ENCODE assay signal across 8 mouse cellular contexts in genomic region chr10:7600647-7601046, GRCm38 (mm10). TPM values are rescaled to one million over a fixed set of nuclear protein-coding genes. Genes with fewer than 3 reads are reported as not detected.
DNase-seq lines count a peak whose midpoint lies in the region.
"Had no signal": no experiment of that assay in that cellular context is flagged by ENCODE, and none has a peak within 500 bp of the region (broad histone marks: within the 10 kb centered on the region; RNA-seq: fewer than 3 reads in every experiment).

No protein-coding gene starts in this region.

- no peaks in the 10 kb centered on the region for H3K4me1 ChIP-seq in forebrain, embryonic 10.5 days
- no peaks in the 10 kb centered on the region for H3K4me1 ChIP-seq in midbrain, embryonic 10.5 days
- H3K4me1 ChIP-seq: liver, embryonic 15.5 days had no signal

- no peak overlapping the region for H3K27ac ChIP-seq in forebrain, embryonic 10.5 days
- H3K27ac ChIP-seq in midbrain, embryonic 10.5 days (replicated peaks): no peak overlapping the region
- H3K27ac ChIP-seq: liver, embryonic 15.5 days had no signal

- no peaks in the 10 kb centered on the region for H3K9me3 ChIP-seq in forebrain, embryonic 10.5 days
- no peaks in the 10 kb centered on the region for H3K9me3 ChIP-seq in midbrain, embryonic 10.5 days (replicated peaks)
- H3K9me3 ChIP-seq: liver, embryonic 15.5 days had no signal

- H3K4me3 ChIP-seq in forebrain, embryonic 10.5 days: no peak overlapping the region
- H3K4me3 ChIP-seq in midbrain, embryonic 10.5 days: no peak overlapping the region
- H3K4me3 ChIP-seq: liver, embryonic 15.5 days had no signal

- WGBS in forebrain, embryonic 10.5 days: 14% methylated on average over 6 of the region's 6 CpGs
- WGBS in midbrain, embryonic 10.5 days: 14% methylated on average over 6 of the region's 6 CpGs

- H3K27me3 ChIP-seq in forebrain, embryonic 10.5 days (ENCODE audit: poor library complexity, severe bottlenecking): no peaks in the 10 kb centered on the region
- H3K27me3 ChIP-seq in midbrain, embryonic 10.5 days (ENCODE audit: low read depth, poor library complexity, severe bottlenecking): no peaks in the 10 kb centered on the region
- H3K27me3 ChIP-seq: liver, embryonic 15.5 days had no signal

- peak; percentile 29 for DNase-seq in MEL-GATA-1-ER (ENCODE audit: extremely low read depth, low read depth)
- peak; percentile 82 for DNase-seq in brain, adult 2 months (ENCODE audit: low read depth, low spot score)
- DNase-seq in forebrain, embryonic 10.5 days (ENCODE audit: extremely low spot score, low spot score): peak; percentile 70
- peak; percentile 84 for DNase-seq in heart, postnatal 4 days
- DNase-seq in layer of hippocampus, postnatal 25 days (ENCODE audit: extremely low spot score in 1 of 2, low spot score in 1 of 2): peak; percentile 64 to 86
- peak; percentile 73 for DNase-seq in midbrain, embryonic 10.5 days (ENCODE audit: low spot score)
- DNase-seq in skeletal muscle tissue, adult 2 months (ENCODE audit: low read depth, low spot score): peak; percentile 44

- no peaks in the 10 kb centered on the region for H3K36me3 ChIP-seq in forebrain, embryonic 10.5 days (replicated peaks)
- H3K36me3 ChIP-seq in midbrain, embryonic 10.5 days: no peaks in the 10 kb centered on the region
- H3K36me3 ChIP-seq: liver, embryonic 15.5 days had no signal

RNA-seq across cellular contexts. Expression of gene Lrp11, which starts 11.0 kb away (rescaled TPM):
- polyA plus RNA-seq in forebrain, embryonic 10.5 days (2016; fragmentation: Nextera tagmentation; extraction: Ambion mirVana): 6.9 and 7.4 TPM in 2 replicates
- total RNA-seq in heart, postnatal 4 days (2021): 1 to 10 TPM; 1.4 to 1.5 TPM
- total RNA-seq in layer of hippocampus, postnatal 25 days (2021): 100 to 1,000 TPM; 190 to 207 TPM
- 6.9 and 8.8 TPM in 2 replicates for polyA plus RNA-seq in midbrain, embryonic 10.5 days (2016; fragmentation: Nextera tagmentation; extraction: Ambion mirVana)

Comparison
In these comparisons a context has a peak if more than half of its experiments do, and no peak if none do; other contexts are left out.
1. DNase-seq: peak in every context shown above with its lines; median percentile 84 in heart, postnatal 4 days; 82 in brain, adult 2 months; 75 in layer of hippocampus, postnatal 25 days; 73 in midbrain, embryonic 10.5 days; 70 in forebrain, embryonic 10.5 days; 44 in skeletal muscle tissue, adult 2 months; 29 in MEL-GATA-1-ER.
2. RNA of gene Lrp11, which starts 11.0 kb away (total RNA-seq): 190 to 207 TPM in layer of hippocampus, postnatal 25 days; 1.4 to 1.5 TPM in heart, postnatal 4 days; every median in the first group is over 10 times any median in the second.